Mouse (Mus musculus) heart, adult 2 months (tissue): ENCODE data around the gene Arl1. TPM values are rescaled to one million over a fixed set of nuclear protein-coding genes. Genes with fewer than 3 reads are reported as not detected.

Experiments
- DNase-seq, 2 experiments: peaks; one replicate each; pipeline ENCODE4 v3.0.0; 2021
- H3K27ac ChIP-seq: fragments of 200-600 bp; 2 replicates; pipeline ENCODE4 v1.8.1; 2022
- H3K27me3 ChIP-seq: fragments of 200-500 bp; 2 replicates; pipeline ENCODE4 v1.6.1; 2012; ENCODE audit warnings: mild to moderate bottlenecking, low read length, inconsistent platforms, mixed read lengths; ENCODE audit not compliant: control insufficient read depth, insufficient read depth
- H3K36me3 ChIP-seq: fragments of 200-500 bp; 2 replicates; pipeline ENCODE4 v1.6.1; 2012; ENCODE audit warnings: low read length, inconsistent platforms; ENCODE audit not compliant: control insufficient read depth, insufficient read depth
- H3K4me1 ChIP-seq: fragments of 200-500 bp; 2 replicates; pipeline ENCODE4 v1.6.1; 2011; ENCODE audit warnings: low read length; ENCODE audit not compliant: control insufficient read depth, insufficient read depth
- H3K4me3 ChIP-seq: fragments of 200-600 bp; 2 replicates; pipeline ENCODE4 v1.8.1; 2022
- H3K79me2 ChIP-seq: fragments of 200-500 bp; replicated peaks from 2 replicates; pipeline ENCODE4 v1.6.1; 2012; ENCODE audit warnings: mild to moderate bottlenecking, inconsistent platforms, low read length, moderate library complexity, mixed read lengths; ENCODE audit not compliant: control insufficient read depth, insufficient read depth
- H3K9ac ChIP-seq: fragments of 200-500 bp; 2 replicates; pipeline ENCODE4 v1.6.1; 2012; ENCODE audit warnings: low read depth, mild to moderate bottlenecking, control low read depth, inconsistent platforms, low read length, mixed read lengths
- CTCF ChIP-seq: fragments of 200-600 bp; IDR thresholded peaks from 2 replicates; pipeline ENCODE4 v1.8.1; 2022; ENCODE audit warnings: antibody characterized with exemption, mild to moderate bottlenecking, moderate library complexity
- EP300 ChIP-seq: fragments of 200-500 bp; IDR thresholded peaks from 2 replicates; pipeline ENCODE4 v1.6.1; 2011; ENCODE audit warnings: low read depth, low read length, control low read depth; ENCODE audit not compliant: insufficient read depth
- POLR2A ChIP-seq: fragments of 200-500 bp; IDR thresholded peaks from 2 replicates; pipeline ENCODE4 v1.6.1; 2011; ENCODE audit warnings: mild to moderate bottlenecking, low read depth, low read length, control low read depth; ENCODE audit not compliant: insufficient read depth
- intact Hi-C: fragments of 180-260 bp; cut with DNase I; formaldehyde crosslinking; loops from one replicate; pipeline ENCODE4 v1.15.1; 2025
- polyA plus RNA-seq: library from polyadenylated mRNA; depleted of rRNA; stranded (reverse); fragments of >200 nt; gene quantifications from 2 replicates; pipeline ENCODE4 v1.2.3, GENCODE M21; 2012; rRNA removed
- total RNA-seq, 2 experiments: library from RNA; stranded (reverse); gene quantifications; 2 replicates each; pipeline ENCODE4 v1.2.3; 2021

Arl1 gene
- total and polyA plus RNA-seq, 3 experiments: 26.1 to 89.2 (median 80.3) TPM

GRCm38 (mm10) chr10:88793671-88794070 is 63.0 kb downstream of the Arl1 start:
- Histone ChIP-seq H3K36me3 (no peaks in the 10 kb centered on the region; the same call in 1 of the 2 replicates), H3K79me2 (no peaks in the 10 kb centered on the region), H3K9ac (no peak overlapping the region)

More at GRCm38 (mm10) chr10:88793671-88794070, 63.0 kb downstream of the Arl1 start:
- Histone ChIP-seq H3K4me3 (no peak overlapping the region), H3K4me1 (no peaks in the 10 kb centered on the region), H3K27ac (no peak overlapping the region), H3K27me3 (no peaks in the 10 kb centered on the region)
- TF ChIP-seq POLR2A (no peak), CTCF (no peak), EP300 (no peak)
- intact Hi-C loops: no loop called here
- DNase-seq: no peak

Other genes starting within 250 kb of the Arl1 start
- gene Chpt1, start 226.8 kb upstream of the Arl1 start, total RNA-seq: 100 to 1,000 TPM; 278 to 334 TPM
- gene Chpt1, start 226.8 kb upstream of the Arl1 start, polyA plus RNA-seq: 228 and 230 TPM in 2 replicates
- gene Mybpc1, start 125.7 kb upstream of the Arl1 start, total RNA-seq: under 1 TPM; 0.14 to 0.42 TPM
- 0.06 and 0.18 TPM in 2 replicates for gene Mybpc1, start 125.7 kb upstream of the Arl1 start, polyA plus RNA-seq
- gene Spic, start 45.8 kb upstream of the Arl1 start, total RNA-seq: under 1 TPM in 1 of 2 experiments, not detected in 1; 0.31 TPM
- gene Spic, start 45.8 kb upstream of the Arl1 start, polyA plus RNA-seq: 0.04 TPM in 1 of 2 replicates, not detected in the other
- 10 to 100 TPM; 11.1 to 12.8 TPM for gene Utp20, start 95.9 kb downstream of the Arl1 start, total RNA-seq
- gene Utp20, start 95.9 kb downstream of the Arl1 start, polyA plus RNA-seq: 3.4 and 6.5 TPM in 2 replicates
- not detected for gene Slc5a8, start 155.1 kb downstream of the Arl1 start, total RNA-seq
- 0.23 TPM in 1 of 2 replicates, not detected in the other for gene Slc5a8, start 155.1 kb downstream of the Arl1 start, polyA plus RNA-seq